Mouse (Mus musculus): ENCODE results near the gene Nudt2.

DNA sequence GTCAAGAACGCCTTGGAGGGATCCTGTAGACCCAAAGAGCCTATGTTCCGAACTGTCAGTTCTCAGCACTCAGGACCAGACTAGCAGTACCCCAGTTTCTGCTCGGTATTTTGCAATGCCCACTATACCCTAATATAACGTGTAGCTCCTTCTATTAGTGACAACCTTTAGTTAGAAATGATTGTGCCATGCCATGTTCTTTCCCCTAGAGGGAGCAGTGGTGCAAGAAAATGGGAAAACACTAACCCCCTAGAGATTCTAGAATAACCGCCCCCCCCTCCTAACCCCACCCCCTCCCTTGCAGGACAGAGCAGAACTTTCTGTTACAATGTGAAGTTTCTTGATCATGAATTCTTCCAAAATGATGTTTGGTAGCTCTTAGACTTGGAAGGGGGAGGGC, 39.4 kb downstream of the Nudt2 start:
- TF ChIP-seq CTCF (IDR thresholded peaks at IDR 0.05; ENCODE audit: borderline replicate concordance, control insufficient read depth, extremely low read depth, insufficient read depth, low read length, poor library complexity) (no peak), POLR2A (IDR thresholded peaks at IDR 0.05; ENCODE audit: control insufficient read depth, extremely low read depth, insufficient read depth, low read length, poor library complexity) (no peak)

Measured in thymus, adult 2 months (tissue).